Mouse (Mus musculus) spleen, postnatal 36 days (tissue): ENCODE measurements around the gene Adam12.
"Not testable (repeated sequence)": the region's sequence is repeated elsewhere in the genome, so short reads cannot be mapped to it uniquely, and the experiment has no call there.

Experiments used
- DNase-seq, 2 experiments: peaks; one replicate each; pipeline ENCODE4 v3.0.0; 2022; ENCODE audit warnings: low spot score in 2 of 2, mixed read lengths in 1 of 2

Adam12 gene

GRCm38 (mm10) chr7:133933378-133933777 is 298.6 kb downstream of the Adam12 start:
- no peak for DNase-seq

GRCm38 (mm10) chr7:133931481-133931880 is 300.5 kb downstream of the Adam12 start:
- no peak for DNase-seq

- no peak for DNase-seq
Observed at GRCm38 (mm10) chr7:133928981-133929380, 303.0 kb downstream of the Adam12 start.

GRCm38 (mm10) chr7:133925771-133926170 is 306.2 kb downstream of the Adam12 start:
- DNase-seq: no peak

GRCm38 (mm10) chr7:133923994-133924393 is 308.0 kb downstream of the Adam12 start:
- DNase-seq: no peak

GRCm38 (mm10) chr7:133921291-133921690 is 310.7 kb downstream of the Adam12 start:
- no peak for DNase-seq

GRCm38 (mm10) chr7:133920724-133921123 is 311.2 kb downstream of the Adam12 start:
- DNase-seq: no peak

- DNase-seq: no peak
Observed at GRCm38 (mm10) chr7:133919918-133920317, 312.0 kb downstream of the Adam12 start.

GRCm38 (mm10) chr7:133919306-133919705 is 312.6 kb downstream of the Adam12 start:
- no peak for DNase-seq

GRCm38 (mm10) chr7:133916230-133916629 is 315.7 kb downstream of the Adam12 start:
- no peak for DNase-seq

- DNase-seq: no peak
Observed at GRCm38 (mm10) chr7:133911881-133912280, 320.1 kb downstream of the Adam12 start.

GRCm38 (mm10) chr7:133909833-133910375 is 322.0 kb downstream of the Adam12 start:
- DNase-seq: no peak

GRCm38 (mm10) chr7:133908966-133909365 is 323.0 kb downstream of the Adam12 start:
- no peak for DNase-seq

GRCm38 (mm10) chr7:133899391-133899790 is 332.6 kb downstream of the Adam12 start:
- DNase-seq: no peak

GRCm38 (mm10) chr7:133891796-133892195 is 340.1 kb downstream of the Adam12 start:
- DNase-seq: no peak

- no peak for DNase-seq
Observed at GRCm38 (mm10) chr7:133891298-133891697, 340.6 kb downstream of the Adam12 start.

- DNase-seq: no peak
Observed at GRCm38 (mm10) chr7:133889986-133890385, 342.0 kb downstream of the Adam12 start.

GRCm38 (mm10) chr7:133888926-133889920 is 342.7 kb downstream of the Adam12 start:
- no peak for DNase-seq

- DNase-seq: not testable (repeated sequence)
Observed at GRCm38 (mm10) chr7:133884759-133885431, 347.1 kb downstream of the Adam12 start.

- no peak for DNase-seq
Observed at GRCm38 (mm10) chr7:133879761-133880160, 352.2 kb downstream of the Adam12 start.

- no peak for DNase-seq
Observed at GRCm38 (mm10) chr7:133876646-133877342, 355.2 kb downstream of the Adam12 start.

- DNase-seq: no peak
Observed at GRCm38 (mm10) chr7:133876139-133876538, 355.8 kb downstream of the Adam12 start.
